Mouse (Mus musculus): ENCODE results near the gene Wdr27. TPM values are rescaled to one million over a fixed set of nuclear protein-coding genes. Genes with fewer than 3 reads are reported as not detected.
A peak's percentile ranks its signal among the peaks of the same experiment; 100 is the strongest.

Gene Wdr27
- total RNA-seq, 2 experiments from 2014 or later: 1.8 to 2.0 TPM

DNA sequence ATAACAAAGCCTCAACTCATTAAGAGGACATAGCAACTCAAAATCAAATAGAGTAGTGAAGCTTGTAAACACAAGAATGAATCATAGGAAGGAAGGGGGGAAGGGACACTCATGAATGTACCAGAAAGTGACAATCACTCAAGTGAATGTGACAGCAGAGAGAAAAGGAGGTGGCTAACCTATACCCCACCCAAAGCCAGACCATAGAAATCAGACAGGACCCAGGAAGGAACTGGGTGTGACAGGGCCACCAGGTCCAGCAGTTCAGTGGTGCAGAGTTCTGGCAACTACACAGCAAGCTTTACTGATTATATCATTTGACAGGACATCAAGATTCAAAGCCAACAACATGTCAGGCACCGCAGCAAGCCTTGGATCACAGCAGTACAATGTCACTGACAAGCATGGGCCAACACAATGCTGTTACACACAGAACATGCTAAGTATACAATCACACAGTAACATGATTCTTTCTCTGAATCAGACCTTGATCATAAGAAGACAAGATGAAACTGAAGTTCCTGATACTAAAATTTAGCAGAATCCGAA is 68.2 kb downstream of the Wdr27 start:
- intact Hi-C loops (cut with DNase I): no loop called here
- no peak for DNase-seq

DNA sequence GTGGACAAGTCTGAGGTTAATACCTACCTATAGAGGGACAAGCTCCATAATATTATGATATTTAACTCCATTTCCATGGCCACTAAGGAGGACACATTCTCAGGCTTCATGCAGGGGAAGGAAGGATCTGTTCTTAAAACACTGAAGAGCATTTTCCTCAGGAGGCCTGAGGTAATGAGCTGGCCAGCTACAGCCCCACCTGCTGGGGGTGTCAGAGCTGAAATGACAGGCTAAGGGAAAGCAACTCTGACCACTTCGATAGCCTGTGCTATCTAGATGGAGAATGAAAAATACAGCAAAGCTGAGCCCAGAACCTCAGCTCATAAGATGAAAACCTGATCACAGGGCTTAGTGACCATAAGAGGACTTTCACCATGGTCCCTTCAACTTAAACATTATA is 82.7 kb downstream of the Wdr27 start:
- intact Hi-C loops (cut with DNase I): no loop called here
- DNase-seq: no peak

DNA sequence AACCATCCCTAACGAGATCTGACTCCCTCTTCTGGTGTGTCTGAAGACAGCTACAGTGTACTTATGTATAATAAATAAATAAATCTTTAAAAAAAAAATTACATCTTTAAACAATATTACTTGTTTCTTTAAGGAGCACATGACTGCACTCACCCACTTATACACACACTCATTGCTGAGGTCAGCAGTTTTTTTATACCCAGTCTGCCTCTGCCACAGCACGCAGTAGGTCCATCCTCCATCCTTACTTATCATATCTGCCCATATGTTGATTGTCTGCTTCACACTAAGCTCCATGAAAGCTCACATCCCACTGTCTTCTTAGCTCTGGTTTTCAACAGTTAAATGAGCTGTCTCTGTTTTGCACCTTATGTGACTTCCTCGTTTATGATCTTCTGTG is 95.2 kb downstream of the Wdr27 start:
- DNase-seq: no peak

DNA sequence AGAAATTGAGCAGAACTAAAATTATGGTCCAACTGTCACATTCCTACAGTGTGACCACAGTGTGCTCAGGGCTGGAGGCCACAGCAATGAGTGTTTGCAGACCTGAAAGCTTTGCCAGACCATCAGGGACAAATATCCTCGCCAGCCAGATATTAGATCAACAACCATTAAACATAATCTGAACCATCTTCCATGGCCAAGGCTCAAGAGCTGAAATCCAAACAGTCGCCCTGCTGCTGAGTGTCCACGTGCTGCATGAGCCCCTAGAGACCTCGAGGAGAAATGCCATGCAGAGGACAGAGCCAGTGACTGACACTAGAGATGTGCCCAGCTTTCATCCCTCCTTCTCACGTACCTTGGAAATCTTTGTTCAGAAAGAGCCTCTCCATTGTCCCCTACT is 96.1 kb downstream of the Wdr27 start:
- intact Hi-C loops (cut with DNase I): no loop called here
- DNase-seq: peak; percentile 35 to 52

More for the DNA sequence above, 95.2 kb downstream of the Wdr27 start:
- intact Hi-C loops (cut with DNase I): no loop called here

DNA sequence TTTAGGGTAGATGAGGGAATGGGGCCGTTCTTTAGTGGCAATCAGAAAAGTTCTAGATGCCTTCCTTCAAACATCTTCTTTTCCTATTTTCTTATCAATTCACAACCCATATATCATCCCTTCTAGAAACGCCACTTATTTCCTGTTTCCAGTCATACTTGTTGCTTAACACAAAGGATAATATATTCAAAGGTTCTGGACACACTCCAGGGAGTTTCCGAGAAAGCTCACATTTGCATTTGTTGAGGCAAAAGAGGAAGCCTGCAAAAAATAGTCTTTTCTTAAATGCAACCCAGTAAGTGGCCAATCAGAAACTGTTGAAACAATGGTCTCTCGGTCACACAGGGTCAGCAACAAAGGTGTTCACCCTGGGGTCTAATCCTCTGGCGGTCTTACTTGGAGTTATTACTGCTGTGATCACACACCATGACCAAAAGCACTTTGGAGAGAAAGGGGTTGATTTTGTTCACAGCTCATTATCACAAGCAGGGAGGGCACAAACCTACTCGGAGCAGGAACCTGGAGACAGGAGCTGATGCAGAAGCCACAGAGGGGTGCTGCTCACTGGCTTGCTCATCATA is 116.2 kb downstream of the Wdr27 start:
- no peak for DNase-seq
- intact Hi-C loops (cut with DNase I): no loop called here

DNA sequence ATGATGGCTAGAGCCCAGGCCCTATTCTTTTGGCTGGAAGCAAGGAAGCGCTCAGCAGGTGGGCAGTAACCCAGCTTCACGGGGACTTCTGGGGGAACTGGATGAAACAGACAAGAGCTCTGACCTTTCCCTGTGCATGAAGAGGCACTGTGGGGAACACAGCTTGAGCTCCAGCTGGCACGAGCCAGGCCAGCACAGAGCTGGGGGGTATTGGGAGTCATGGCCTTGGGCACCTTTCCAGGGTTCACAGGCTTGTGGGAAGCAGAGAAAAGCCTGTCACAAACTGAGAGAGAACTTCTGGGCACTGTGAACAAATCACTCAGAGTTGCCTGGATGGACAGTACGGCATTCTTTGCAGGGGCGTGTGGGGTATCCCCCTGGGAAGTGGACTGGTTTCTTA is 118.0 kb downstream of the Wdr27 start:
- peak; percentile 13 to 23 for DNase-seq
- intact Hi-C loops (cut with DNase I): no loop called here

DNA sequence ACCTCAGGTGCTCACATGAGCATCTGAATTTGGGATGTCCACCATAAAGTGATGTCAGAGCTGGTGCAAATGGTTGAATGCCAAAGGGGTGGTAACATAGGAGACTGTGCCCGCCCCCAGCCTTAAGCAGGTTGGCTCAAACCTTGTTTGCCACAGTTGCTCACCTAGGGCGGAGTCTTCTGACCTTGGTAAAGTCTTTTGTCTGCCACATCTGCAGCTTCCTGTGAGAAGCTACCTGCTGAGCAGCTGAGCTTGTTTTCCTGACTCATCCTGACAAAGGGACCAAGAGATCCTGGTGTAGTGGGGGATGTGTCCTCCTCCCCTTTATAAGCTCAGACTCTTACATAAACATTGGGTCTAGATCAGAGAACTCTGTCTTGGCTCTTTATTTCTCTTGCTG is 125.0 kb downstream of the Wdr27 start:
- intact Hi-C loops (cut with DNase I): no loop called here
- no peak for DNase-seq

DNA sequence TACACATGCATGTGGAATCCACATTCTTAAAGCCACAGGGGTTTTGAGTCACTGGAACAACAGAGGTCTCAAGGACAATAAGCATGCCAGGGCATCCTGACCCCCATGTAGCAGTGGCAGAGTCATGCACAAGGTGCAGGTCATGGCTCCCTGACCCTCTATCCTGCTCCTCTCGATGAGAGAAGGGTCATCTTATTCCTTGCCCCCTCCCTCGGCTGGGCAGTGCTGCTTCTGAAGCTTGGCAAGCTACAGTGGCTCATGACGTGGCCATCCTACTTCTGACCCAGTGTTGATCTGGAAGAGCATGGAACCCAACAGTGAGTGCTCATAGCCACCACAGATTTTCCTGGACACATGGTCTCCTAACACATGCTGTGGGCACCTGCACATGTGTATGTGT is 126.9 kb downstream of the Wdr27 start:
- no peak for DNase-seq
- intact Hi-C loops (cut with DNase I): no loop called here

DNA sequence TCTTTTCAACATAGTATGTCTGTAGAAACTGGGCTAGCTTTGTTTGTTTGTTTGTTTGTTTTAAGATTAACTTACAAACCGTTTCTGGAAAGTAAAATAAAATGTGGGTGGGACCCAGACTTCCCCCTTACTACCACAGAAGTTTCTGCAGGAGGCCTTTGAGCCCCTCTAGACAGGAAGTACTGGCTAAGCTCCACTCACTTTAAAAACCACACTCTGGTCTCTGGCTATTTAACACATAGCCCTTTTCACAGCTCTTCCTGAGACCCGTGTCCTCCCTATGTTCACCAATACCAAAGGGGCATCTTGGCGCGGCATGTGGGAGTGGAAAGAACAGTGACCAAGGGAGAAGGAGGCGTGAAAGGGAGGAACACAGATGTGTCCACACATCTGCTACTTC is 127.7 kb downstream of the Wdr27 start:
- intact Hi-C loops (cut with DNase I): no loop called here
- DNase-seq: no peak

DNA sequence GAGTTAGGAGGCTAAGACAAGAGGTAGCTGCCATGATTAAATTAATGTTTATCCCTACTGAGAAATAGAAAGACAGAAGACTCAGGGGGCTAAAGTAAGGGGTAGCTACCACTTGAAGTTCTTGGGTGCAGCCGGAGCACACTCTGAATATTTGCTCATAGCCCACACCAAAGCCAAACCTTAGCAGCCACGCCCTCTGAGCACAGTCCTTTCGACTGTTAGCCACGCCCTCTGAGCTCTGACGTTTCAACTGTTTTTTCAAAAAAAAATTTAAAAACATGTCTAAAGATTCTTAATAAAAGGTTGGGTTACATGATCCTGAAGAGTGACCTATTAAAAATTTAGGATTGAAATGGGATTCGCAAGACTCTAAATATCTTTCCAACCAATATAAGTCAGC is 130.3 kb downstream of the Wdr27 start:
- intact Hi-C loops (cut with DNase I): no loop called here
- no peak for DNase-seq

DNA sequence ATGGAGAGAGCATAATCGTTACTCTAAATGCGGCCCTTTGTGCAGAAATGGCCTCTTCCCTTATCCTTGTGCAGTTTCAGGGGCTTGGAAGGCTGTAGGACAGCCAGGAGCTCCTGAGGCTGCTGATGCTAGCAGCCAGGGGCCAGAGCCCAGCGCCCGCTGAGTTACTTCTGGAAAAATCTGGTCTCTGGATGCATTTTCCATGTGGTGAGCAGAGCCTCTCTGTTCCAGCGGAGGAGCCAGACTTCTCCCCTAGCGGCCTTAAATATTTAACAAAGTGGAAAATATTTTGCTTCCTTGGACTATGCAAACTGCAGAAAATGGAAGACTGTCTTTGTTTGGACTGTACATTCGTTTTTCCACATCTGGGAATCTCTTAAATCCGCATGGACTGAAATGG is 130.9 kb downstream of the Wdr27 start:
- peak; percentile 20 to 24 for DNase-seq
- intact Hi-C loops (cut with DNase I): no loop called here

DNA sequence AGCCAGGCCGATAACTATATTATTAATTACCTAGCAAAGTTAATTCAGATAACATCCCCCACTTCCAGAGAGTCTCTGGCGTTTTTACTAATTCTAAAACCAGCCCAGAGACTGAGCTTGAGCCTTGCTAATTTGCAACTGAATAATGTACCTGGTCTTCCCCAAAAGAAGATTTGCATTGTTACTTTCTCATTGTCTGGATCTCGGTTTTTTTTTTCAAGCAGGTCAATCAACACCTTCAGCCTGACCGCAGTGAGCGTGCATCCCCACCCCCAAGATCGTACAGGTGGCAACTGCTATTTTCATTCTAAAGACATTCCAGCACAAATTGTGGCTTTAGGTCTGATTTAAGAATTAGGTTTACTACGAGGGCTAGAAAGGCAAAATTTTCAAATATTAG is 136.2 kb downstream of the Wdr27 start:
- DNase-seq: no peak
- intact Hi-C loops (cut with DNase I): no loop called here

DNA sequence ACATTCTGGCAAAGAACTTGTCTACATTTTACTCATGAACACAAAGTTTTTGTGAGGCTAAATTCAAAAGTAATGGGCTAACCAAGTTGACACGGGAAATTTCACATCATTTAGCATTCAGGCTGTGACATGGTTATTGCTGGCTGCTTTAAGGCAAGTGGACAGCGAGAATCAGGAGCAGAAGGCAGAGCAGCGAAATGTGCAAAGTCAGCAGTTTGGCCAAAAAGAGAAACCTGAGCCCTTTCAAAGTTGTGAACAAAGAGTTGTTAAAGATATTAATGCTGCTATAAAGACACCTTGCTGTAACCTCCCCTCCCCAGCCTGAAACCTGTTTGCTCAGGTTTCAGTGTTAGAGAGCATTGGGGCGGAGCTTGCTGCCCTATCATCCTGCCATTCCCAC is 143.7 kb downstream of the Wdr27 start:
- intact Hi-C loops (cut with DNase I): no loop called here
- DNase-seq: no peak

DNA sequence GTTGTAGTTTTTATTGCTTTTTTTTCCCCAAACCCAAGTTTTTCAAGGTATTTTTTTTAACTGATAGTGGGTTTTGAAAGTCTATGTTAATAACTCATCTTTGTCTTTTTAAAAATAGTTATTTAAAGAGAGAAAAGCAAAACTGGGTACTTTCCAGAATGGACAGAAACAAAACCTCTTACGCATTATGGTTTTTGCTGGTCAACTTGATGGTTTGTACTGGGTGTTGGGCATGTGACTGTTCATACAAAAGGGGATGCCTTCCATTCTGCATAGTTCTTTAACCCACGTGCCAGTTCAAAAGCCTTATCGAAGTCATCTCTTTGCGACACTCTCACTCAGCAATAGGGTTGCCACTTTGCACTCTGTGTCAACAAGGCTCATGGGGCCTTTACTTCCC is 147.9 kb downstream of the Wdr27 start:
- intact Hi-C loops (cut with DNase I): no loop called here
- DNase-seq: no peak

DNA sequence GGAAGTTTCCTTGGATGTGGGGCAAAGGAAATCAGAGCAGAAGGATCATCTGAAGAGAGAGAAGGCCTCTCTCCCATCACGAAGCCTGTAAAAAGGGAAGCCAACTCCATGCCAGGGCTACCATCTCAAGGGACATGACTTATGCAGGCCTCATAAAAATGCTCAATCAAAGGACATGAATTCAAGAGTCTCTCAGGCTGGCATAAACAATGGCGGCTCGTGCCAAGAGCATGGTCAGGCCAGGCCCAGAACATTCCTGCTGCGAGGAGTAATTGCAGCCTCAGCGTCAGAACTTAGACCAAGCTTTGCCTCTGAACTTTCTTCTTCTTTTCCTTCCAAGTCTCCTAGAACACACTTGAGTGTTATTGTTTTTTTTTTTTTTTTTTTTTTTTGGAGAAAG is 163.6 kb downstream of the Wdr27 start:
- peak; percentile 52 to 55 for DNase-seq
- intact Hi-C loops (cut with DNase I): no loop called here

DNA sequence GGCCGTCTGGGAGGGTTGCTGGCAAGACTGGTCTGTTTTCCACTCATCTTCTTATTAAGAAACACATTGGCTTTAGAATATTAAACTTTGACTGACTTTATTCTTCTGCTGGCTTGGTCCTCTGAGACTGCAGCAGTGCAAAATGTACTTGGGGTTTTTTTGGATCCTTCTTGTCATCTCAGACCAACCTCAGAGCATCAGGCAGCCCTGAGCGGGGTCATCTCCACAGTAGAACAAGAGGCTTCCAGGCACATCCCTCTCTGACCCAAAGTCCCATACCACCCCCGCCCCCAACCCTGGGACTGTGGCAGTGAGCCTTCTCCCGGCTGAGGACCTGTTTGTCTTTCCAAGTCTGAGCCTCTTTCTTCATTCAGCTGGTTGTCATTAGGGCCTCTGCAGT is 171.6 kb downstream of the Wdr27 start:
- peak; percentile 36 to 65 for DNase-seq
- intact Hi-C loops (cut with DNase I): no loop called here

DNA sequence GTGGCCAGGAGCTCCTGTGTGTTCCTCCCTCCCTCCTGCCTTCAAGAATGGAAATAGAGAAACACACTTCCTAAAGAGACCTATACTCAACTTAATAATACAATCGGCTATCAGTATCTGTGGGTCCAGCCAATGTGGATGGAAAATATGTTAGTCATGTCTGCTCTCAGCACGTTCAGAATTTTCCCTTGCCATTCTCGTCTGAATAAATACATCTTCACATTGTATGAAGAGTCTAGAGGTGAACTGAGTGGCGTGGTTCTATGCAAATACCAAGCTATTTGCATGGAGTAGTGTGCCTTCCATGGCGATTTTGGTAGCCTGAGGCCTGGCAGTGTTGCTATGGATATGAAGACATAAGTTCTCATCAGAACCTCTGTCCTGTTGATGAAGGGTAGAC is 172.6 kb downstream of the Wdr27 start:
- no peak for DNase-seq
- intact Hi-C loops (cut with DNase I): no loop called here

Other genes starting within 250 kb of the Wdr27 start
- gene Thbs2, start 248.9 kb downstream of the Wdr27 start, total RNA-seq (2021): 10 to 100 TPM in 1 of 2 experiments, 1 to 10 TPM in 1; 6.6 to 10.8 TPM
- gene 1600012H06Rik, start within 50 bp of the Wdr27 start, total RNA-seq (2021): 1 to 10 TPM; 6.5 to 8.6 TPM
- 10 to 100 TPM; 43.2 to 46.4 TPM for gene Phf10, start 18.1 kb upstream of the Wdr27 start, total RNA-seq (2021)
- gene 9030025P20Rik, start 35.3 kb upstream of the Wdr27 start, total RNA-seq (2021): 1 to 10 TPM; 2.2 to 2.6 TPM
- gene Gm3417, start 35.6 kb upstream of the Wdr27 start, total RNA-seq (2021): not detected
- 1 to 10 TPM; 1.4 to 1.7 TPM for gene Gm3435, start 67.0 kb upstream of the Wdr27 start, total RNA-seq (2021)
- 10 to 100 TPM; 13.7 to 17.7 TPM for gene Ermard, start 98.0 kb upstream of the Wdr27 start, total RNA-seq (2021)
- gene Tcte3, start 98.3 kb upstream of the Wdr27 start, total RNA-seq (2021): not detected
- under 1 TPM; 0.79 to 0.89 TPM for gene Gm3448, start 98.4 kb upstream of the Wdr27 start, total RNA-seq (2021)

Data from gastrocnemius, postnatal 36 days (tissue).